Mouse (Mus musculus): ENCODE results near the gene Atxn7l1.

Atxn7l1 gene

GRCm38 (mm10) chr12:33225978-33226377 lies 78.5 kb downstream of the Atxn7l1 start:
- DNase-seq (ENCODE audit: low spot score): no peak

GRCm38 (mm10) chr12:33226596-33226995 lies 79.1 kb downstream of the Atxn7l1 start:
- DNase-seq (ENCODE audit: low spot score): no peak

- no peak for DNase-seq (ENCODE audit: low spot score)
Measured at GRCm38 (mm10) chr12:33235314-33235713, 87.8 kb downstream of the Atxn7l1 start.

DNA sequence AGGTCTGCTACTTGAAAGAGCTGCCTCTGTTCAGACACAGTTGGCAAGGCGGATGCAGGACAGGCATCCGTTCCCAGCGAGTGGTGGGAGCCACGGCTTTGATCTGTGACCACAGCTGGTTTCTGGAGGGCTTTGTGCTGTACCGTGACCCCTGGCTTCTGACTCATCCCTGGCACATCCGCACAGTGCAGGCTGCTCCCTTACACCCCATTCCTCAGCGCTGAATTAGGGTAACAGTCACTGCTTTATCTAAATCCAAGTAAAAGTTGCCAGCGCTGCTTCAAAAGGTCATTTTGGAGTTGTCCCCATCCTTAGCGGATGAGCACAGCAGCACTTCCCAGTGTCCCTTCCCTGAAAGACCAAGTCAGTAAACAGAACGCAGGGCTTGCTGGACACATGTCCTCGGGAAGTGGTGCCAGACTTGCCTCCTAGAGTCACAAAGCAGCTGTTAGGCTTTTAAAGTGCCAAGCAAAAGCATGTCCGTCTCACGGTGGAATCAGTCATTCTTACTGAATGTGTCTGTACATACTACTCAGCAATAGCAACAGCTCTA lies 88.4 kb downstream of the Atxn7l1 start:
- peak; percentile 40 for DNase-seq (ENCODE audit: low spot score)

GRCm38 (mm10) chr12:33236344-33237049 lies 89.0 kb downstream of the Atxn7l1 start:
- no peak for DNase-seq (ENCODE audit: low spot score)

DNA sequence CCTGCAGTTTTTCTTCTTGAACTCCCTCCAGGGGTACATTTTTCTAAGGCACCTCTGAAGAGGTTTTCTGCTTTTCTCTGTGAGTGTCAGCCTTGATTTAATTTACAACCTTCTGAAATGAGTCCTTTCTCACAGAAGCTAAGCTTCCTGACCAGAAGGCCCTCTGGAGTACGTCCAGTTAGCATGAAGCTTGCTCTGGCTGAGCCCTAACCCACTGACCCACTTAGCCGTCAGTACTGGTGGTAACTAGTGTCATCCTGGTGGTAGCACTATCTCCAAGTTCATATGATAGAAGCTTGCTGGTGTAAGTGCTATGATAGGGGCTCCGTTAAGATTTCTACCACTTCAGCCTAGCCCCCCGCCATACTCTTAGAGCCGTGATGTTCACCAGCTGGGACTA lies 89.6 kb downstream of the Atxn7l1 start:
- no peak for DNase-seq (ENCODE audit: low spot score)

- DNase-seq (ENCODE audit: low spot score): no peak
Measured at GRCm38 (mm10) chr12:33242679-33243078, 95.2 kb downstream of the Atxn7l1 start.

GRCm38 (mm10) chr12:33244132-33244875 lies 96.8 kb downstream of the Atxn7l1 start:
- no peak for DNase-seq (ENCODE audit: low spot score)

GRCm38 (mm10) chr12:33245455-33245854 lies 98.0 kb downstream of the Atxn7l1 start:
- DNase-seq (ENCODE audit: low spot score): no peak

GRCm38 (mm10) chr12:33246878-33247277 lies 99.4 kb downstream of the Atxn7l1 start:
- DNase-seq (ENCODE audit: low spot score): no peak

DNA sequence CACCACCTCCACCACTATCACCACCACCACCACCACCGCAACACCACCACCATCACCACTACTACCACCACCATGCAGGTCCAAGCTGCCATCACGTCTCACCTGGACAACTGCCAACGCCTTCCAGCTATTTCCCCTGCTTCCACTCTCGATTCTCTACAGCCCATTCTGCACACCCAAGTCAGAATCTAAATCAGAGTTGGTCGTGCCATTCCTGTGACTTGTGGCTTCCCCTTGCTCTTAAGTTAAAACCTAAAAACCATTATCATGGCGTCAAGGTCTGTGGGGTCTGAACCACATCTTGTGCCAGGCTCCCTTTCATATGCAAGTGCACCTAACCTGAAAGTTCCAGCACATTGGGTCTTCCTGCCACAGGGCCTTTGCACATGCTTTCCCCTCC lies 102.7 kb downstream of the Atxn7l1 start:
- no peak for DNase-seq (ENCODE audit: low spot score)

GRCm38 (mm10) chr12:33251399-33251798 lies 103.9 kb downstream of the Atxn7l1 start:
- no peak for DNase-seq (ENCODE audit: low spot score)

- no peak for DNase-seq (ENCODE audit: low spot score)
Measured at GRCm38 (mm10) chr12:33252621-33253020, 105.1 kb downstream of the Atxn7l1 start.

GRCm38 (mm10) chr12:33253206-33253605 lies 105.7 kb downstream of the Atxn7l1 start:
- DNase-seq (ENCODE audit: low spot score): no peak

DNA sequence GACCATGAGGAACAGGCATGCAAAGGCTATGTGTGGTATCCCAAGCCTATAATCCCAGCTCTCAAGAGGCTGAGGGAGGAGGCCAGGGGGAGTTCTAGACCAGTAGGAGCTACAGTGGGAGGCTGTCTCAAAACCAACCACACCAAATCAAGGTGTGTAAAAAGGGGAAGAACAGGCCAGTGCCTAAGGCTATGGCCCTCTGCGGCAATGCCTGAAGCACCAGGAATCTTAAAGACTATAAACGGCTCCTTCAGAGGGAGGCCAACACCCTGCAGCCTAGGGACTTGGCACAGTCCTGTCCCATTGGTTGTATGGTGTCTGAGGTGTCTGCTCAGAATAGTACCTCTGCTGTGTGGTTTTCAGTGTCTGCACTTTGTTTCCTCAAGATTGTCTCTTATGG lies 107.8 kb downstream of the Atxn7l1 start:
- DNase-seq (ENCODE audit: low spot score): no peak

GRCm38 (mm10) chr12:33256426-33256825 lies 108.9 kb downstream of the Atxn7l1 start:
- DNase-seq (ENCODE audit: low spot score): no peak

- DNase-seq (ENCODE audit: low spot score): no peak
Measured at GRCm38 (mm10) chr12:33258995-33259529, 111.6 kb downstream of the Atxn7l1 start.

- DNase-seq (ENCODE audit: low spot score): no peak
Measured at GRCm38 (mm10) chr12:33260575-33260974, 113.1 kb downstream of the Atxn7l1 start.

DNA sequence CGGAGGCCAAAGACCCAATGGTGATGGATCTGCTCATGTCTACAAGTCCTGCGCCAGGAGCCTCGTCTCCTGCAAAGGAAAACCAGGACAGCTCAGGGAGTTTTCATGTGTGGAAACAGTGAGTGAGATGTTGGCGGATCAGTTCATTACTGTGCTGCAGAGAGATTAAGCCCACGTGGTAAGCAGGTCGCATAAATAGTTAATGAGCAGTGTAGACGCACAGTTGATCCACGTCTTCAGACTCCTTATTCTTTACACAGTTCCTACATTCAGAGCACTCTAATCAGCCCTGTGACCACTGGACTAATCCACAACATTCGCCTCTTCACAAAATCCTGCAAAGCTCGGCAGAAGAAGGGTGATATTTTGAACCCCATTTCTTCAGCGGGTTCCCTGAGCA lies 118.4 kb downstream of the Atxn7l1 start:
- no peak for DNase-seq (ENCODE audit: low spot score)

DNA sequence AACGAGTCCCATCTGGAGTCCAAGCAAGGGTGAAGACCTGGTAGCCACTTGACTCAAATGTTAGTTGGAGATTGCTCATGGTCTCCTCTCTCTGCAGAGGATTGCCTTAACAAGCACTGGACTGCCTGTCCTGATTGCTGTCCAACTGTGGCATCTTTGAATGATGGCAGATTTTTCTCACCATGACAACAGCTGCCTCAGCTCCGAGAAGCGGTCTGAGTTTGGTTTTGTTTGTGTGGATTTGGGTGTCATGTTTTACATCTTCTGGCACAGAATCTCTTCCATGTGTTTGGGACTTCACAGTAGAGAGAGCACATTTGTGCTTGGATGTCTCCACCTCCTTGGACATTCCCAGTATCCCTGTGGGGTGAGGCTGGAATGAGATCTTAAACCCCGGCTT lies 120.5 kb downstream of the Atxn7l1 start:
- no peak for DNase-seq (ENCODE audit: low spot score)

DNA sequence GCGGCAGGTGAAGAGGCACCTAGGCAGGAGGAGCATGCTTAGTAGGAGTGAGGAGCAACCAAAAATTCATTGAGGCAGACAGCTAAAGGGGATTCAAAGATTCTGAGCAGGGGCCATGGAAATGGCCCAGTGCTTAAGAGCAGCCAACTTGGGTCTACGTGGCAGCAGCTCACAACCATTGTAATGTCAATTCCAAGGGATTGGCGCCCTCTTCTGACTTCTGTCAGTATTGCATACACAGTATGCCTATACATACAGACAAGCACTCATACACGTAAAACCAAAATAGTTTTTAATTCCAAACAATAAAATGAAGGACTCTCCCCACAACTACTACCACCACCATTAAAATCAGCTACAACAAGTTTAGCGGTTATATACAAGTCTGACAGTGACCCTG lies 122.2 kb downstream of the Atxn7l1 start:
- DNase-seq (ENCODE audit: low spot score): peak; percentile 72

DNA sequence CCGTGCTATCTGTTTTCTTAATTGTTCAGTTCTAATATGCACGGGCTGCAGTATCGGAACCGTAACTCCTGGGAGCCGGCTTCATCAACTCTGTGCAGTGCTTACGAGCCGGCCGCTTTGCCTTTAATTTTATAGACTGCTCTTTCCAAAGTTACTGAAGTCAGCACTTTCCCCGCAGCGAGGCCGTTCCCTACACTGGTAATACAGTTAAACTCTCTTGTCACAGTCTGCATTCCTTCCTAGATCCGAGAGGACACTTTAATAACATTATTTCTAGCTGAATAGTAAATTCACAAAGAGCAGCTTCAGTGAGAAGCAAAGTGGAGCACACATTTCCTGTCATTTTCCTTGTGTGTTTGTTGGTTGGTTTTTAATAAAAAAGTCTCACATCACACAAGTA lies 124.4 kb downstream of the Atxn7l1 start:
- DNase-seq (ENCODE audit: low spot score): no peak

DNA sequence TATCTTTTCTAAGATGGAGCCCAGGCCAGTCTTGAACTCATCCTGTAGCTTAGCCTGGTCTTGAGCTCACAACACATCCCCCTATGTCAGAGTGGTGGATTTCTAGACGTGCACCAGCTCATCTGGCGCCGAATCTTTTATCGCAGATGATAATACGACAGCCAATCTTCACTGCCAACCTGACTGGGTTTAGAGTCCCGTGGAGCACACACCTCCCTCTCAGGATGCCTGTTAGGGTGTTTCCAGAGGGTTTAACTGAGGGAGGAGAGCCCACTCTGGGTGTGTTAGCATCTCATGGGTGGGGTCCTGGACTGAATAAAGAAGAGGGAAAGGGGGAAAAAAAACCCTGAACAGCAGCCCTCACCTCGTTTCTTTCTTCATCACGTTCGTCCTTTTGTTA lies 124.9 kb downstream of the Atxn7l1 start:
- DNase-seq (ENCODE audit: low spot score): no peak
